Mouse (Mus musculus) mouse embryonic stem cell (cell line): ENCODE data around the gene Atp8a2.
"Not testable (repeated sequence)": the region's sequence is repeated elsewhere in the genome, so short reads cannot be mapped to it uniquely, and the experiment has no call there.

Experiments
- in situ Hi-C, 2 experiments: fragments of 300-500 bp; cut with MboI; formaldehyde crosslinking; loops; 1 replicate in 1 of 2; 3 replicates in 1 of 2; pipeline ENCODE4 v1.14.3; 2019 to 2020; ENCODE audit warnings: low sequenced_read_pairs in 2 of 2, low pct_unique_long_range_greater_than_20kb in 1 of 2, mixed read lengths in 1 of 2; ENCODE audit not compliant: unreplicated experiment in 1 of 2

Atp8a2 gene

GRCm38 (mm10) chr14:59762227-59762626 lies 434.8 kb downstream of the Atp8a2 start:
- in situ Hi-C loops = no loop called here

- in situ Hi-C loops = no loop called here
Observed at GRCm38 (mm10) chr14:59759900-59760493, 437.0 kb downstream of the Atp8a2 start.

GRCm38 (mm10) chr14:59759196-59759839 lies 437.7 kb downstream of the Atp8a2 start:
- in situ Hi-C loops = no loop called here

DNA sequence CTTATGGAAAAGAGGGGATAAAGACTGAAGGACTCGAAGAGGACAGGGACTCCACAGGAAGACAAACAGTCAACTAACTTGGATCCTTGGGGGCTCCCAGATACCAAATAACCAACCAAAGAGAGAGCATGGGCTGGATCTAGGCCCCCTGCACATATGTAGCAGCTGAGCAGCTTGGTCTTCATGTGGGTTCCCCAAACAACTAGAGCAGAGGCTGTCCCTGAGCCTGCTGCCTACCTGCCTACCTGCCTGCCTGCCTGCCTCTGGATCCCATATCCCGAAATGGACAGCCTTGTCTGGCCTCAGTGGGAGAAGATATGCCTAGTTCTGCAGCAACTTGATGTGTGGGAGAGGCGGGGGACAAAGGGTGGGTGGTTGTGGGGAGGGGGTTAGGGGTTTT lies 444.6 kb downstream of the Atp8a2 start:
- in situ Hi-C loops = no loop called here

- in situ Hi-C loops = no loop called here
Observed at GRCm38 (mm10) chr14:59750005-59750404, 447.0 kb downstream of the Atp8a2 start.

- in situ Hi-C loops = no loop called here
Observed at GRCm38 (mm10) chr14:59745676-59746075, 451.3 kb downstream of the Atp8a2 start.

- in situ Hi-C loops = no loop called here
Observed at GRCm38 (mm10) chr14:59741752-59742151, 455.2 kb downstream of the Atp8a2 start.

DNA sequence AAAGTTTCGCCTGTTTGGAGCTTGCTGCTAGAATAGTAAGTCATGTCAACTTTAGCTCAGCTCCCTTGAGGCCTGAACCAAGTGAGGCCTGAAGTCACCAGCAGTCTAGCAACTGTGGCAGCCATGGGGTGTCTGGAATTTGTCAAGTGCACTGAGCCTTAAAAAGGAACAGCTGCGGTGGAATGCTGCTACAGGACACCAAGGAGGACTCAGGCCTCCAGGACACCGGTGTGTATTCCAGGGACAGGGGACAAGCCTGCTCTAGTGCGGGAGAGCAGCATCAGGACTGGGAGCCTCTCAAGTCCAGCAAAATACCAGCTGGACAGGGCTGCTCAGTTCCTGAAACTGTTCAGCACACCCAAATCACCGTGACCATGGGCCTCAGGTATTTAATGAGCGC lies 457.5 kb downstream of the Atp8a2 start:
- in situ Hi-C loops = no loop called here

- in situ Hi-C loops = no loop called here
Observed at GRCm38 (mm10) chr14:59737734-59738294, 459.2 kb downstream of the Atp8a2 start.

GRCm38 (mm10) chr14:59736861-59737700 lies 459.9 kb downstream of the Atp8a2 start:
- in situ Hi-C loops = no loop called here

- in situ Hi-C loops = no loop called here
Observed at GRCm38 (mm10) chr14:59730043-59730390, 467.0 kb downstream of the Atp8a2 start.

- in situ Hi-C loops = no loop called here
Observed at GRCm38 (mm10) chr14:59729298-59730042, 467.5 kb downstream of the Atp8a2 start.

DNA sequence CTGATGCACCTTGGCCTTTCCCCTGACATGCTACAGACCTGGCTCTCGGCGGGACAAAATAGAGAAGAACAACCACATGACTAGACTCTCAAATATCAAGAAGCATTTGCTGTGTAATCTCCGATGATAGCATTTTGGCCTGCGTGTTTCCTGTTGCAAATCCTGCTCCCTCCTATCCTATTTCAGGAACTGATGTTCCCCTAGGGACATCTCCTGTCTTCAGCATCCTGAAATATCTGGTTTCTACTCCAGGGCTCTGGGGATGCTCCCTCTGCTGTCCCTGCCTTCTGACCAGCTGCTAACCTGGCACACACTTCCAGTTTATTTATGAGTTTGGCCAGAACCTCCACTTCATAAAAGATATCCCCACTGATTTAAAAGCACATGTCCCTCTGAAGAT lies 470.0 kb downstream of the Atp8a2 start:
- in situ Hi-C loops = no loop called here

- in situ Hi-C loops = no loop called here
Observed at GRCm38 (mm10) chr14:59723163-59723562, 473.8 kb downstream of the Atp8a2 start.

GRCm38 (mm10) chr14:59721957-59722356 lies 475.0 kb downstream of the Atp8a2 start:
- in situ Hi-C loops = no loop called here

DNA sequence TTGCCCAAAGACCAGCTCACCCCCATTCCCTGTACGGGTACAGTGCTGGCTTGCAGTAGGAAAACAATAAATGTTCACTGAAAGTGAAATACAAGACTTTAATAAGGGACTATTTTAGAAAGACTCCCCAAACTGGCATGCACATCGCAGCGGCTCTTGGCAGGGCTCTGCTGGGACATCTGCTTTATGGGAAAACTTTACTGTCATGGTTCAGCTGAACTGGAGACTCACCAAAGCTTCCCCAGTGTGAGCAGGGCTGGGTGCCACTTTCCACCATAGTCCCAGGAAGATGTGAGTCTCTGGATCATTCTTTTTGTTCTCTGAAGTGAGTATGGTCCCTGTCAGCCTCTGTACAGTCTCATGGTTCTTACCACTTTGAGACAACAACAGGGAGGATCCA lies 475.6 kb downstream of the Atp8a2 start:
- in situ Hi-C loops = no loop called here

- in situ Hi-C loops = no loop called here
Observed at GRCm38 (mm10) chr14:59720386-59720785, 476.6 kb downstream of the Atp8a2 start.

GRCm38 (mm10) chr14:59716443-59717085 lies 480.4 kb downstream of the Atp8a2 start:
- in situ Hi-C loops = not testable (repeated sequence)
